Mouse (Mus musculus) c-Kit-positive CD71-positive TER-119-positive erythroid progenitor cells, embryonic 14.5 days (primary cell): ENCODE results near the gene 4632433K11Rik.

ENCODE experiments used
- DNase-seq: peaks from one replicate; pipeline ENCODE4 v3.0.0-alpha.2; 2013; ENCODE audit warnings: low spot score

The 4632433K11Rik gene

GRCm38 (mm10) chr7:5020000-5020681 lies 13.8 kb upstream of the 4632433K11Rik start, which contains the start of the genes Zfp865 and Ccdc106:
Zfp865 (plus strand) TSS chr7:5020376.
Ccdc106 (plus strand) TSS chr7:5020553.
- peak; percentile 97 for DNase-seq

DNA sequence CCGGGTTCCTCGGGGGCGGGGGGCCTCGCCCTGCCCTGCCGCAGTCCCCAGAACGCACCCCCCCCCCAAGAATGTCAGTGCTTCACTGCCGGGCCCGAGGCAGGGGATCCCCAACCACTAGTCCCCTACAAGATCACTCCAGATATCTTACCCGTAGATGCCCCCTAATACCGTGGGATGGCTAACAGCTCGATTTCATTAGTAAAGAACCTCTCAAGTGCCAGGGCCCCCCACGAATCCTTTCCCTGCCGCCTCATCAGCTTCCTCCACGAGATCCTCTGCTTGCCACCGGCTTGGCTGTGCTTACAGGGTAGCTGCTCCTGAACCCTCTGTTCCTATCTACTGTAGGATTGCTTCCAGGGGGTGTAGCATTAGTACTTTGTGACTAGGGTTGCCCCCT lies 13.2 kb upstream of the 4632433K11Rik start:
- no peak for DNase-seq

DNA sequence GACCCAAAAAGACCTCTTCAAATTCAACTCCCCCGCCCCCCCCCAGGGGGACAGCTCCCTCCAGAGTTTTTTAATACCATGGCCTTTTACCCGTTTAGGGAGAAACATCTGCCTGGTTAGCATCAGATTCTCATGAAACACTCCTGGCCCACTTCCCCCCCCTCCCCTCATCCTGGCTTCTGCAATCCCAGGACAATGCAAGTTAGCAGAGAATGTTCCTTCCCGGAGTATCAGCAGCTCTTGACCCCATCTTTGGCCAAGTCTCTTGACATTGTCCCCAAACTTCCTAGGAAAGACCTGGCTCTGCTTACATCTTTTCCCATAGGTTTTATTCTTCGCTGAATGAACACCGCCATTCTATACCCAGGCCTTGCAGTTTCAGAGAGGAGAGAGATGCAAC lies 12.7 kb upstream of the 4632433K11Rik start:
- no peak for DNase-seq

- DNase-seq: no peak
These were observed 4.4 kb upstream of the 4632433K11Rik start for GRCm38 (mm10) chr7:5029543-5029942.

DNA sequence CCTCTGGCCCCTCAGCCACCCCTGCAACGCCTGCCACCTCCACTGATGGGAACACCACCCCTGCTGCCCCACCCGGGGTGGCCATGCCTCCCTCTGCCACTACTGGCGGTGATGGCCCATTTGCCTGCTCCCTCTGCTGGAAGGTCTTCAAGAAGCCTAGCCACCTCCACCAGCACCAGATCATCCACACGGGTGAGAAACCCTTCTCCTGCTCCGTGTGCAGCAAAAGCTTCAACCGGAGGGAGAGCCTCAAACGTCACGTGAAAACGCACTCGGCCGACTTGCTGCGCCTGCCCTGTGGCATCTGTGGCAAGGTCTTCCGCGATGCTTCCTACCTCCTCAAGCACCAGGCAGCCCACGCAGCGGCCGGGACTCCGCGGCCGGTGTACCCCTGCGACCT lies 4.0 kb upstream of the 4632433K11Rik start:
- no peak for DNase-seq

- no peak for DNase-seq
These were observed 3.2 kb upstream of the 4632433K11Rik start for GRCm38 (mm10) chr7:5030554-5031275.

GRCm38 (mm10) chr7:5031496-5031895 lies 2.4 kb upstream of the 4632433K11Rik start:
- no peak for DNase-seq

DNA sequence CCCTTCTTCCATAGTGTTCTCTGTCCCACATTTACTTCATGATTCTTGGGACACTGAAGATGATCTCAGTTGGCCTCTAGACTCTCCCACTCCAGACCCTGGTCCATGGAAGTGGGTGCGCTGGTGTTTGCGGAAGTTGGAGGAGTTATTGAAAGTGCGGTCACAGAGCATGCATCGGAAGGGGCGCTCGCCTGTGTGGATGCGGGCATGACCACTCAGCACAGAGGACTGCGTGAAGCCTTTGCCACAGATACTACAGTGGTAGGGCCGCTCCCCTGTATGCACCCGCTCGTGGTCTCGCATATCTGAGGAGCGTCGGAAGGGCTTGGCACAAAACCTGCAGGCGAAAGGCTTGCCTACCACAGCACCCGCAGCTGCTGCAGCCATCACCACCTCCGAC lies 1.7 kb downstream of the 4632433K11Rik start:
- DNase-seq: no peak

GRCm38 (mm10) chr7:5036136-5036535 lies 2.2 kb downstream of the 4632433K11Rik start:
- DNase-seq: no peak

DNA sequence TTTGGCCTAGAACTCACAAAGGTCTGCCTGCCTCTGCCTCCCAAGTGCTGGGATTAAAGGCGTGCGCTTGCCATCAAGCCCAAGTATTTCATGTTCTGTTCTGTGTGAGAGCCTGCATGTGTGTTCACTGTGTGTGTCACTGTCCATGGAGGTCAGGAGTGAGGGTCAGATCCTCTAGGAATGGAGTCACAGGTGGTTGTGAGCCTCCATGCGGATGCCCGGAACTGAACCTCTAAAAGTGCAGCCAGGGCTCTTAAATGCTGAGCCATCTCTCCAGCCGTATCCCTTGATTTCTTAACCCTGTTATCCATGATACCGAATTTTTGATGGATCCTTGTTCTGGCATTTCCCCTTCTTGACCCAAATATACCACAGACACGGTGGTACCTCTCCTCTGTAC lies 3.1 kb downstream of the 4632433K11Rik start:
- DNase-seq: no peak

GRCm38 (mm10) chr7:5037467-5037866 lies 3.5 kb downstream of the 4632433K11Rik start:
- no peak for DNase-seq

- peak; percentile 88 for DNase-seq
These were observed 4.3 kb downstream of the 4632433K11Rik start, which contains the start of gene Zfp784 for GRCm38 (mm10) chr7:5038109-5038732. Zfp784 (minus strand) TSS chr7:5038446.

- no peak for DNase-seq
These were observed 5.0 kb downstream of the 4632433K11Rik start for GRCm38 (mm10) chr7:5038940-5039339.

DNA sequence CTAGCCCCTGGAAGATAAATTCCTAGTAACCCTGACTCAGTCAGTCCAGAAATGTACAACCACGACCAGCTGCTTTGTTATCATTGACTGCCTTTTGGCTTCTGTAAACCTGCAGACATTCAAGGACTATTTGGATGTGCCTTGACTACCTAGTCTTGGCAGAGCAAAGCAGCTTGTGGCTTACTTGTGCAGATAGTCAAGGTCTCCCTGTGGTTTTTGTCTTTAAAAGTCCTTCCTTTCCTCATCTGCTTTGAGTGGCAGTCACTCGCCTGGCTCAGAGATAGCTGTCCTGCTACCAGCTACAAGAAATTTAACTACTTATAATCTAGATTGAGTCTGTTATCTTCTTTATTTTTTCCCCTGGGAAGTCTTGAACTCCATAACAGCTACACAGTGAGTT lies 11.1 kb downstream of the 4632433K11Rik start:
- no peak for DNase-seq

DNA sequence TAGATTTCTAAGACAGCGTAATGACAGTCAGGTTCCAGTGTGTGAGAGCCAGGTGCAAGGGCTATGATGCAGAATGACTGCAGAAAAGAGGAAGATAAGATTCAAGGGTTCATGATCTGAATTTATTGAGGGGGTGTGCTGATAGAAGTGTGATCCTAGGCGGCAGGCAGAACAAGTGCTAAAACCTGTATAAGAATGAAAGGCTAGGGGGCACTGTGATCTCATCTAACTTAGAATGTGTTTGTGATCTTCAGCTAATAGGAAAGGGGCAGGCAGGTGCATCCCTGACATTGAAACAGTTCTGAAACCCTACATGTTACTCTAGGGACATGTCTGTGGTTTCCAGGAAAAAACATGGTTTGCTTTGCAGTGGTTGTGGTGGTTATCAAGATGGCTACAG lies 12.2 kb downstream of the 4632433K11Rik start:
- DNase-seq: no peak

DNA sequence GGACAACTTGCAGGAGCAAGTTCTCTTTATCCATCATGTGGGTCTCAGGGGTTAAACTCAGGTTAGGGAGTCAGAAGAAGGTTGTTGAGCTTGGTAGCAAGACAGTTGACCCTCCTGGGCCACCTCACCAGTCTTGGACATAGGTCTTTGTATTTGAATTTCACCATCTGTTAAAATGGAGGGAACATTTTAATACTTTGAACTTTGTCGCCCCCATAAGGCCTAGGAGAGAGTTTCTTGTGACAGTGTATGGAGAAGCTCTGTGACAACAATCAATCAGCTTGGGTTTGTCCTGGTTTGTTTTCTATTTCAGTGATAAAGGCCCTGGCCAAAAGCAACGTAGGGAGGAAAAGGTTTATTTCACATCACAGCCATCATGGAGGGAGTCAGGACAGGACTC lies 13.4 kb downstream of the 4632433K11Rik start:
- DNase-seq: no peak

DNA sequence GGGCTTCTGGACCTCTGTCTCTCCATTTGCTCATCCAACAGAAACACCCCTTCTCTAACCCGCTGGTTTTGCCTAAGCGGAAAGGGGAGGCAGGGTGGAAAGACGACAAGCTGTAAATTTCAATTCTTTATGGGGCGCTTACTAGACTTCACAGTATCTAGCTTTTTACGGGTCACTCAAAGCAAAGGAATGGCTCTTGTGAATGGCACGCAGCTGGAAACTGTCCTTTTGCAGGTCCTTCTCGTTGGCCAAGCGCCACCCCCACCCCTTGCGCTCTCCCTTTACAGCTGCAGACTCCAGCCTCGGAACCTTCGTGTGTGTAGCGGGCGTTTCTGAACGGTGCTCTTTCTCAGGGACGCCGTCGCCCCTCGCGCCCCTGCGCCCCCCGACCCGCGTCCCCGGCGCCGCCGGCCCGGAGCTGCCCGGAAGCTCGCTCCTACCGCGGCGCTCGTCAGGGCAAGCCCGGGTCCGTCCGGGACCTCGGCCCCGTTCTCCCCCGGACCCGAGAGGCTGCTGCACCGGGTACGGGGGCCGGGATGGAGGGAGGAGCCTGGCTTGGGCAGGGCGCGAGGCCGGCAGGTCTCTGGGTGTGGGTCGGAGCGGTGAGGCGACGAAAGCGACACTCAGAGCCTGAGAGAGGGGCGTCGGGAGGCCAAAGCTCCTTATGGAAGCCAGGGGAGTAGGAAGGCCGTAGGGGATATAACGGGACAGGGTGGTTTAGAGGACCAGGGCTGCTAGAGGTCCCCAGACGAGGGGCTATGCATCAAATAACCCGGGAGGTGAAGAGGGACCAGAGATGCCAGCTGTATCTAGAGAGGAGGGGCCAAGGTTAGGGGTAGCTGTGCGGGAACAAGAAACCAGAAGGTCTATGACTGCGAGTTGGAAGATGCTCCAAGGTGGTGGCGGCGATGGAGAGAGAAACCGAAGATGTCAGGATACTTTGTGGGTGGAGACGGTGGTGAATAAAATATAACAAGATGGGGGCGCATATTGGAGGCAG lies 17.6 kb downstream of the 4632433K11Rik start, which contains the start of gene Zfp580:
TSS of gene Zfp580 (plus strand) at position 346 of the 1,000 bp plus-strand sequence.
- DNase-seq: no peak

- DNase-seq: no peak
These were observed 18.5 kb downstream of the 4632433K11Rik start for GRCm38 (mm10) chr7:5052438-5052837.

GRCm38 (mm10) chr7:5052931-5053343 lies 19.0 kb downstream of the 4632433K11Rik start:
- no peak for DNase-seq

DNA sequence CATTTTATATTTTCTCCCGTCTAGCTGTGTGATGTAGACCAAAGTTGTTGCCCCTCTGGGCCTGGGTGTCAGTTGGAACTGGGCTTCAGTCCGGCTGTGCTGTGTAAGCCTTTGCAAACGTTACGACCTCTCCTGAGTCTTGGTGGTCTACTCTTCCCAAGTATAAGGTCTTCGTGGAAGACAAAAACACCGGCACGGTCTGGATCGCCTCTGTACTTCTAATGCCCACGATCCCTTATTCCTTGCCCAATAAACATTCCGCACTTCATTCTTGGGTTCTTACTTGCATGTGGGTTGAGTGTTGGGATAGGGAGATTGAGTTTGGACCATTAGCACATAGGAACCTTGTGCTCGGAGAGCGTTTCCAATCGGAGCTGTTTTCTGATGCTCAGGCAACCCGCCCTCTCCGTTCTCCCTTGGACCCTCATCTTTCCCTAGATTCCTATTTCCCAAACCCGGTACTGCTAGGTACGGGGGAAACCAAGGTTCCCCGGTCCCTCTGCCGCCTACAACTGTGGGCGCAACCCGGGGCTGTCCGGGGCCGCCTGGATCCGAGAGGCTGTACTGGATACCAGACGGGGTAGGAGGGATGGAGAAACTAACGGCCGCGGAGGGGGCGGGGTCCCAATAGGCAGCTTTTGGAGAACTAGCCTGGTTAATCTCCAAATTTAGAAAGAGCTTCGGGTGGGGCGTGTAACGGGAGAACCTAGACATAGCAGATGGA lies 19.7 kb downstream of the 4632433K11Rik start:
- no peak for DNase-seq
